Mouse (Mus musculus): ENCODE measurements around the gene Pimreg. TPM values are rescaled to one million over a fixed set of nuclear protein-coding genes. Genes with fewer than 3 reads are reported as not detected.

Gene Pimreg
- polyA plus RNA-seq, 3 experiments from 2014 or later: 2.4 to 38.2 (median 2.6) TPM

- ATAC-seq: no peak
Observed at GRCm38 (mm10) chr11:72067326-72067725, 25.5 kb downstream of the Pimreg start.

GRCm38 (mm10) chr11:72068026-72068425 is 26.2 kb downstream of the Pimreg start:
- ATAC-seq: no peak

- ATAC-seq: no peak
Observed at GRCm38 (mm10) chr11:72070733-72071132, 28.9 kb downstream of the Pimreg start.

GRCm38 (mm10) chr11:72072331-72072905 is 30.6 kb downstream of the Pimreg start:
- no peak for ATAC-seq

- ATAC-seq: no peak
Observed at GRCm38 (mm10) chr11:72074230-72074629, 32.4 kb downstream of the Pimreg start.

- no peak for ATAC-seq
Observed at GRCm38 (mm10) chr11:72078056-72078455, 36.2 kb downstream of the Pimreg start.

GRCm38 (mm10) chr11:72078647-72079046 is 36.8 kb downstream of the Pimreg start:
- no peak for ATAC-seq

GRCm38 (mm10) chr11:72080461-72080860 is 38.6 kb downstream of the Pimreg start:
- ATAC-seq: no peak

GRCm38 (mm10) chr11:72082601-72083000 is 40.8 kb downstream of the Pimreg start:
- ATAC-seq: no peak

- no peak for ATAC-seq
Observed at GRCm38 (mm10) chr11:72084337-72084736, 42.5 kb downstream of the Pimreg start.

- ATAC-seq: no peak
Observed at GRCm38 (mm10) chr11:72086251-72087046, 44.6 kb downstream of the Pimreg start.

GRCm38 (mm10) chr11:72092390-72092789 is 50.6 kb downstream of the Pimreg start:
- no peak for ATAC-seq

- ATAC-seq: no peak
Observed at GRCm38 (mm10) chr11:72094442-72094841, 52.6 kb downstream of the Pimreg start.

GRCm38 (mm10) chr11:72095994-72096393 is 54.2 kb downstream of the Pimreg start:
- ATAC-seq: no peak

Other genes starting within 250 kb of the Pimreg start
- under 1 TPM in 1 of 3 experiments, not detected in 2; 0.15 TPM for gene Aipl1, start 4.5 kb upstream of the Pimreg start, polyA plus RNA-seq (2017; shearing (Covaris generic))
- not detected for gene Pitpnm3, start 93.7 kb downstream of the Pimreg start, polyA plus RNA-seq (2017; shearing (Covaris generic))
- gene Gm43951, start 164.8 kb downstream of the Pimreg start, polyA plus RNA-seq (2017; shearing (Covaris generic)): not detected
- gene 4933427D14Rik, start 165.4 kb downstream of the Pimreg start, polyA plus RNA-seq (2017; shearing (Covaris generic)): 10 to 100 TPM; 16.7 to 27.9 (median 22.9) TPM
- 100 to 1,000 TPM; 106 to 179 (median 111) TPM for gene Txndc17, start 165.5 kb downstream of the Pimreg start, polyA plus RNA-seq (2017; shearing (Covaris generic))
- gene Med31, start 173.6 kb downstream of the Pimreg start, polyA plus RNA-seq (2017; shearing (Covaris generic)): 10 to 100 TPM; 18.1 to 26.9 (median 22.3) TPM
- gene Slc13a5, start 225.2 kb downstream of the Pimreg start, polyA plus RNA-seq (2017; shearing (Covaris generic)): not detected